Mouse (Mus musculus) cerebellum, adult 11-12 months (tissue): ENCODE measurements around the gene Klhl11.

Source experiments
- DNase-seq: peaks from one replicate; pipeline ENCODE4 v3.0.0; 2022

The Klhl11 gene

GRCm38 (mm10) chr11:100472197-100472934 lies at the start of gene Klhl11:
Klhl11 (minus strand) TSS chr11:100472741.
- peak; percentile 90 for DNase-seq

GRCm38 (mm10) chr11:100520838-100521237 lies 48.3 kb upstream of the Klhl11 start:
- peak; percentile 17 for DNase-seq

GRCm38 (mm10) chr11:100519188-100519587 lies 46.6 kb upstream of the Klhl11 start:
- peak; percentile 16 for DNase-seq

- peak; percentile 92 for DNase-seq
Observed at GRCm38 (mm10) chr11:100518188-100518591, 45.6 kb upstream of the Klhl11 start.

GRCm38 (mm10) chr11:100516291-100516690 lies 43.8 kb upstream of the Klhl11 start:
- DNase-seq, result peak; percentile 26

- DNase-seq, result peak; percentile 27
Observed at GRCm38 (mm10) chr11:100515789-100516188, 43.2 kb upstream of the Klhl11 start.

GRCm38 (mm10) chr11:100515061-100515460 lies 42.5 kb upstream of the Klhl11 start:
- DNase-seq, result no peak

- DNase-seq, result no peak
Observed at GRCm38 (mm10) chr11:100513716-100514115, 41.2 kb upstream of the Klhl11 start.

GRCm38 (mm10) chr11:100512384-100512783 lies 39.8 kb upstream of the Klhl11 start:
- DNase-seq, result no peak

GRCm38 (mm10) chr11:100510556-100510955 lies 38.0 kb upstream of the Klhl11 start:
- DNase-seq, result no peak

- DNase-seq, result no peak
Observed at GRCm38 (mm10) chr11:100505997-100506396, 33.5 kb upstream of the Klhl11 start.

- DNase-seq, result no peak
Observed at GRCm38 (mm10) chr11:100504990-100505660, 32.6 kb upstream of the Klhl11 start.

GRCm38 (mm10) chr11:100501321-100501720 lies 28.8 kb upstream of the Klhl11 start:
- DNase-seq, result no peak

- DNase-seq, result no peak
Observed at GRCm38 (mm10) chr11:100500651-100501050, 28.1 kb upstream of the Klhl11 start.

- DNase-seq, result no peak
Observed at GRCm38 (mm10) chr11:100500241-100500640, 27.7 kb upstream of the Klhl11 start.

GRCm38 (mm10) chr11:100493771-100494170 lies 21.2 kb upstream of the Klhl11 start:
- peak; percentile 35 for DNase-seq

- DNase-seq, result no peak
Observed at GRCm38 (mm10) chr11:100490951-100491350, 18.4 kb upstream of the Klhl11 start.

- peak; percentile 23 for DNase-seq
Observed at GRCm38 (mm10) chr11:100485801-100486538, 13.4 kb upstream of the Klhl11 start.

GRCm38 (mm10) chr11:100484461-100484860 lies 11.9 kb upstream of the Klhl11 start:
- DNase-seq, result no peak

- no peak for DNase-seq
Observed at GRCm38 (mm10) chr11:100479152-100479551, 6.6 kb upstream of the Klhl11 start.

- no peak for DNase-seq
Observed at GRCm38 (mm10) chr11:100476281-100476680, 3.7 kb upstream of the Klhl11 start.

GRCm38 (mm10) chr11:100472935-100473295 lies 374 bp upstream of the Klhl11 start:
- no peak for DNase-seq

- DNase-seq, result no peak
Observed at GRCm38 (mm10) chr11:100471352-100472196, 967 bp downstream of the Klhl11 start.
